ENCODE assay signal across 10 mouse cellular contexts in genomic region chr11:72362347-72362741, GRCm38 (mm10). TPM values are rescaled to one million over a fixed set of nuclear protein-coding genes. Genes with fewer than 3 reads are reported as not detected.
DNase-seq lines count a peak whose midpoint lies in the region; ATAC-seq and TF ChIP-seq lines count a peak whose summit lies in the region.
"Had no signal": no experiment of that assay in that cellular context is flagged by ENCODE, and none has a peak within 500 bp of the region (broad histone marks: within the 10 kb centered on the region; RNA-seq: fewer than 3 reads in every experiment).

TSS of gene Tekt1 (minus strand) at chr11:72362442.

- H3K27me3 ChIP-seq in heart, embryonic 10.5 days (ENCODE audit: insufficient read depth, poor library complexity, severe bottlenecking), result no peaks in the 10 kb centered on the region
- no peaks in the 10 kb centered on the region for H3K27me3 ChIP-seq in testis, adult 2 months (ENCODE audit: control insufficient read depth, insufficient read depth, low read length)
- no peaks in the 10 kb centered on the region for H3K27me3 ChIP-seq in liver, embryonic 11.5 days (replicated peaks; ENCODE audit: control insufficient read depth, insufficient read depth, low read length)
- no peaks in the 10 kb centered on the region for H3K27me3 ChIP-seq in stomach, postnatal 0 days (ENCODE audit: control insufficient read depth, insufficient read depth, low read length)

- no peak for TF ChIP-seq POLR2A in testis, adult 2 months (IDR thresholded peaks at IDR 0.05; ENCODE audit: control insufficient read depth, low read depth, low read length)

- no peaks in the 10 kb centered on the region for H3K36me3 ChIP-seq in heart, embryonic 10.5 days
- no peaks in the 10 kb centered on the region for H3K36me3 ChIP-seq in testis, adult 2 months (ENCODE audit: control insufficient read depth, insufficient read depth, low read length)
- H3K36me3 ChIP-seq in liver, embryonic 11.5 days (ENCODE audit: control insufficient read depth, insufficient read depth, low read length), result no peaks in the 10 kb centered on the region
- no peaks in the 10 kb centered on the region for H3K36me3 ChIP-seq in stomach, postnatal 0 days (ENCODE audit: control insufficient read depth, insufficient read depth, low read length)

- peak within 1 kb of the TSS; percentile 64 for H3K4me3 ChIP-seq in heart, embryonic 10.5 days
- H3K4me3 ChIP-seq in testis, adult 2 months (ENCODE audit: control insufficient read depth, low read depth, low read length), result peak within 1 kb of the TSS; percentile 79
- peak within 1 kb of the TSS; percentile 42 for H3K4me3 ChIP-seq in liver, embryonic 11.5 days (ENCODE audit: low read depth, low read length)
- peak within 1 kb of the TSS; percentile 42 for H3K4me3 ChIP-seq in stomach, postnatal 0 days (ENCODE audit: low read depth, low read length)

- intact Hi-C loops in heart, postnatal 14 days (cut with DNase I), result no loop called here

- peak within 1 kb of the TSS; percentile 76 for H3K4me2 ChIP-seq in liver, embryonic 11.5 days
- H3K4me2 ChIP-seq in stomach, postnatal 0 days (replicated peaks; ENCODE audit: low read depth), result peak within 1 kb of the TSS; percentile 81

- no peak for DNase-seq in heart, embryonic 10.5 days (ENCODE audit: low spot score)
- DNase-seq in heart, postnatal 14 days, result no peak
- DNase-seq in testis, postnatal 10 days (ENCODE audit: low spot score), result no peak
- DNase-seq in liver, embryonic 11.5 days (ENCODE audit: low spot score), result no peak
- no peak for DNase-seq in stomach, postnatal 0 days (ENCODE audit: low spot score)
- no peak for DNase-seq in layer of hippocampus, adult 18-20 months (ENCODE audit: low spot score in 2 of 2)
- no peak for DNase-seq in ovary, postnatal 10 days (ENCODE audit: low spot score)

- no peaks in the 10 kb centered on the region for H3K9me3 ChIP-seq in heart, embryonic 10.5 days
- H3K9me3 ChIP-seq in liver, embryonic 11.5 days (ENCODE audit: control insufficient read depth, low read length), result no peaks in the 10 kb centered on the region
- no peaks in the 10 kb centered on the region for H3K9me3 ChIP-seq in stomach, postnatal 0 days (ENCODE audit: control insufficient read depth, low read length)

- 0 out of 2 replicates have a peak, but pooled peaks cover 3% of the 10 kb centered on the region for H3K4me1 ChIP-seq in heart, embryonic 10.5 days
- peaks cover 2% of the 10 kb centered on the region for H3K4me1 ChIP-seq in testis, adult 2 months (ENCODE audit: control insufficient read depth, insufficient read depth, low read length)
- H3K4me1 ChIP-seq in liver, embryonic 11.5 days (replicated peaks; ENCODE audit: control insufficient read depth, insufficient read depth, low read length), result no peaks in the 10 kb centered on the region
- H3K4me1 ChIP-seq in stomach, postnatal 0 days (replicated peaks; ENCODE audit: control insufficient read depth, insufficient read depth), result no peaks in the 10 kb centered on the region

- H3K9ac ChIP-seq in liver, embryonic 11.5 days (ENCODE audit: low read depth, low read length), result peak within 1 kb of the TSS; percentile 44
- H3K9ac ChIP-seq in stomach, postnatal 0 days (ENCODE audit: low read length), result peak within 1 kb of the TSS; percentile 47

- TF ChIP-seq EP300 in stomach, postnatal 0 days (optimal IDR thresholded peaks at IDR 0.05), result no peak

- TF ChIP-seq CTCF in testis, adult 2 months (IDR thresholded peaks at IDR 0.05; ENCODE audit: control insufficient read depth, insufficient read depth, insufficient replicate concordance, low read depth, low read length), result no peak
- no peak for TF ChIP-seq CTCF in stomach, postnatal 0 days (IDR thresholded peaks at IDR 0.05; ENCODE audit: low read depth)

- no peak for ATAC-seq in liver, embryonic 11.5 days (replicated peaks; ENCODE audit: low FRiP score)
- ATAC-seq in stomach, postnatal 0 days (ENCODE audit: low FRiP score, low TSS enrichment), result no peak

- 34% methylated on average over 10 of the region's 10 CpGs for WGBS in heart, embryonic 10.5 days
- 40% methylated on average over 10 of the region's 10 CpGs for WGBS in liver, embryonic 11.5 days
- 32% methylated on average over 10 of the region's 10 CpGs for WGBS in stomach, postnatal 0 days

- H3K27ac ChIP-seq in heart, embryonic 10.5 days, result peak within 1 kb of the TSS; percentile 86
- peak within 1 kb of the TSS; percentile 83 for H3K27ac ChIP-seq in testis, adult 2 months (ENCODE audit: control insufficient read depth, insufficient read depth, low read depth, low read length)
- no peak within 1 kb of the TSS for H3K27ac ChIP-seq in liver, embryonic 11.5 days (ENCODE audit: low read depth, low read length)
- H3K27ac ChIP-seq in stomach, postnatal 0 days (replicated peaks), result no peak within 1 kb of the TSS

RNA-seq across cellular contexts. Expression of gene Tekt1, which starts in this region (rescaled TPM):
- polyA plus RNA-seq in heart, embryonic 10.5 days (2016; fragmentation: Nextera tagmentation; extraction: Ambion mirVana), result 0.39 and 2.0 TPM in 2 replicates
- under 1 TPM in 1 of 2 experiments, not detected in 1; 0.26 TPM for total RNA-seq in heart, postnatal 14 days (2021)
- polyA plus RNA-seq in testis, adult 2 months (2012; rRNA removed), result 184 and 205 TPM in 2 replicates
- 1.1 and 1.3 TPM in 2 replicates for polyA plus RNA-seq in liver, embryonic 11.5 days (2014; fragmentation: Nextera tagmentation; extraction: Ambion mirVana)
- polyA plus RNA-seq in stomach, postnatal 0 days (2015; fragmentation: Nextera tagmentation; extraction: Ambion mirVana), result 0.13 TPM in 1 of 2 replicates, not detected in the other
- 1 to 10 TPM; 1.5 to 3.3 TPM for total RNA-seq in layer of hippocampus, adult 18-20 months (2021)
- total RNA-seq: hematopoietic stem cell, adult 5-6 weeks had no signal
- polyA plus RNA-seq: C2C12 had no signal

Comparison
In these comparisons a context has a peak if more than half of its experiments do, and no peak if none do; other contexts are left out.
1. RNA of gene Tekt1 (polyA plus RNA-seq): 184 to 205 TPM in testis, adult 2 months; 0.39 to 2.0 TPM in heart, embryonic 10.5 days, 1.1 to 1.3 TPM in liver, embryonic 11.5 days and 0.13 TPM in stomach, postnatal 0 days; every median in the first group is over 10 times any median in the second.
2. H3K27ac ChIP-seq: peak in heart, embryonic 10.5 days (single experiment) and testis, adult 2 months (single experiment); none in liver, embryonic 11.5 days (single experiment) and stomach, postnatal 0 days (single experiment).
3. Peak in every context shown above with its lines, with median percentiles within 50 percentile points of each other: H3K4me3 ChIP-seq.